Mouse (Mus musculus): ENCODE results near the gene Mdp1.

DNA sequence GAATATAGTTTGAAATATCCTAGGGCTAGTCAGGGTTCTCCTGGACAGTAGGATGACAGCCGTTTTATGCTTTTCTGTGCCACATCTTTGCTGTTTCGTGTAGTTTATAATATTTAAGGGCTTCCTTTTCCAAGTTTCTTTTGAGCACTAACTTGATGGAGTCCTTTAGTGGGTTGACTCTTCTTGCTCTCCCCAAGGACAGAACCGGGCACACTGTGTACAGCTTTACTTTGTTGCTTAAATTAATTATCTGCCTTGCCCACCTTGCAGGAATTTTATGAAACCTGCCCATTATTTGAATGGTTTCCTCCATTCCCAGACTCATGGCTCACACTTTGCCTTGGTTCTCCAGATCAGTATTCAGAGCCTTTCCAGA lies 21.8 kb upstream of the Mdp1 start:
- TF ChIP-seq POLR2A (IDR thresholded peaks at IDR 0.05; ENCODE audit: extremely low read depth, insufficient read depth, low read length) (no peak), CTCF (IDR thresholded peaks at IDR 0.05; ENCODE audit: low read depth, low read length) (no peak)

Measured in liver, adult 2 months (tissue).